Mouse (Mus musculus) kidney, postnatal 0 days (tissue): ENCODE measurements around the gene Bub3. TPM values are rescaled to one million over a fixed set of nuclear protein-coding genes. Genes with fewer than 3 reads are reported as not detected.
A peak's percentile ranks its signal among the peaks of the same experiment; 100 is the strongest.

Experiments
- ATAC-seq: fragments of 200-750 bp; cut with Nextera tagmentation; replicated peaks from 2 replicates; pipeline ENCODE4 v1.8.0; 2017; ENCODE audit warnings: low read depth, moderate number of reproducible peaks, moderate TSS enrichment, moderate library complexity; ENCODE audit not compliant: low FRiP score
- DNase-seq: peaks from one replicate; pipeline ENCODE4 v3.0.0-alpha.2; 2016; ENCODE audit warnings: low spot score
- H3K27ac ChIP-seq: fragments of 300-500 bp; sonication (generic); 2 replicates; pipeline ENCODE4 v1.5.1; 2014; ENCODE audit warnings: mild to moderate bottlenecking
- H3K27me3 ChIP-seq: fragments of 300-500 bp; sonication (generic); 2 replicates; pipeline ENCODE4 v1.6.1; 2014; ENCODE audit warnings: low read length, mixed read lengths; ENCODE audit not compliant: insufficient read depth
- H3K36me3 ChIP-seq: fragments of 300-500 bp; sonication (generic); 2 replicates; pipeline ENCODE4 v1.6.1; 2014; ENCODE audit warnings: low read length, mixed read lengths; ENCODE audit not compliant: insufficient read depth
- H3K4me1 ChIP-seq: fragments of 300-500 bp; sonication (generic); replicated peaks from 2 replicates; pipeline ENCODE4 v1.6.1; 2014; ENCODE audit warnings: antibody characterized with exemption, low read length, mixed read lengths; ENCODE audit not compliant: insufficient read depth
- H3K4me2 ChIP-seq: fragments of 300-500 bp; sonication (generic); 2 replicates; pipeline ENCODE4 v1.6.1; 2014; ENCODE audit warnings: mild to moderate bottlenecking, low read length, moderate library complexity, mixed read lengths
- H3K4me3 ChIP-seq: fragments of 300-500 bp; sonication (generic); replicated peaks from 2 replicates; pipeline ENCODE4 v1.5.1; 2014; ENCODE audit warnings: low read depth, low read length
- H3K9ac ChIP-seq: fragments of 300-500 bp; sonication (generic); 2 replicates; pipeline ENCODE4 v1.6.1; 2014; ENCODE audit warnings: low read depth, low read length
- H3K9me3 ChIP-seq: fragments of 300-500 bp; sonication (generic); replicated peaks from 2 replicates; pipeline ENCODE4 v1.6.1; 2016; ENCODE audit warnings: low read length, inconsistent platforms, mixed read lengths
- CTCF ChIP-seq: IDR thresholded peaks from 2 replicates; pipeline ENCODE4 v1.5.1; 2016; ENCODE audit warnings: antibody characterized with exemption, low read depth, mild to moderate bottlenecking, moderate library complexity
- WGBS: fragments of 180-500 bp; shearing (Covaris S2); extraction: QIAGEN DNeasy Blood & Tissue Kit; methylation state at CpG from one replicate; pipeline ENCODE4 v1.1.7; 2014; 5-methylcytosine and 5-hydroxymethylcytosine counted together
- polyA plus RNA-seq: library from polyadenylated mRNA; unstranded; fragments of >200 nt; fragmentation: Nextera tagmentation; extraction: Ambion mirVana; gene quantifications from 2 replicates; pipeline ENCODE4 v1.2.1, GENCODE M21; 2015

Bub3 gene
- polyA plus RNA-seq, 1 experiment from 2014 or later: 136 TPM

GRCm38 (mm10) chr7:131551471-131551870 is 8.6 kb upstream of the Bub3 start:
- H3K9ac ChIP-seq: no peak overlapping the region
- 2% methylated on average over 4 of the region's 4 CpGs for WGBS

GRCm38 (mm10) chr7:131551931-131552741 is 7.9 kb upstream of the Bub3 start:
- Histone ChIP-seq H3K9ac (no peak overlapping the region), H3K4me1 (peaks cover 15% of the 10 kb centered on the region; the same call in 1 of the 2 replicates), H3K27ac (no peak overlapping the region), H3K36me3 (no peaks in the 10 kb centered on the region), H3K9me3 (no peaks in the 10 kb centered on the region), H3K27me3 (peaks cover 96% of the 10 kb centered on the region), H3K4me2 (no peak overlapping the region), H3K4me3 (no peak overlapping the region)
- DNase-seq (no peak), ATAC-seq (no peak)
- 1% methylated on average over 42 of the region's 42 CpGs for WGBS
- TF ChIP-seq CTCF: no peak

More at GRCm38 (mm10) chr7:131551471-131551870, 8.6 kb upstream of the Bub3 start:
- ATAC-seq (no peak), DNase-seq (no peak)
- Histone ChIP-seq H3K9me3 (no peaks in the 10 kb centered on the region), H3K27me3 (peaks cover 96% of the 10 kb centered on the region), H3K4me1 (peaks cover 15% of the 10 kb centered on the region; the same call in 1 of the 2 replicates), H3K4me2 (no peak overlapping the region), H3K36me3 (no peaks in the 10 kb centered on the region), H3K27ac (no peak overlapping the region), H3K4me3 (no peak overlapping the region)
- TF ChIP-seq CTCF: no peak

- Histone ChIP-seq H3K4me2 (no peak overlapping the region), H3K9ac (no peak overlapping the region), H3K4me3 (no peak overlapping the region), H3K27me3 (peaks cover 97% of the 10 kb centered on the region), H3K36me3 (no peaks in the 10 kb centered on the region), H3K4me1 (peaks cover 15% of the 10 kb centered on the region; the same call in 1 of the 2 replicates), H3K9me3 (no peaks in the 10 kb centered on the region), H3K27ac (no peak overlapping the region)
- under 1% methylated on average over 5 of the region's 5 CpGs for WGBS
- DNase-seq (no peak), ATAC-seq (no peak)
- no peak for TF ChIP-seq CTCF
Measured at GRCm38 (mm10) chr7:131552781-131553180, 7.2 kb upstream of the Bub3 start.

- Histone ChIP-seq H3K9ac (no peak overlapping the region), H3K27ac (no peak overlapping the region), H3K9me3 (no peaks in the 10 kb centered on the region), H3K4me3 (peak overlapping the region; percentile 26), H3K4me2 (peak overlapping the region; percentile 44), H3K36me3 (no peaks in the 10 kb centered on the region), H3K4me1 (peaks cover 15% of the 10 kb centered on the region; the same call in 1 of the 2 replicates), H3K27me3 (peaks cover 95% of the 10 kb centered on the region)
- ATAC-seq: no peak
- WGBS: under 1% methylated on average over 39 of the region's 39 CpGs
- no peak for TF ChIP-seq CTCF
- no peak for DNase-seq
Measured at GRCm38 (mm10) chr7:131553771-131554175, 6.2 kb upstream of the Bub3 start.

GRCm38 (mm10) chr7:131554341-131555180 is 5.5 kb upstream of the Bub3 start:
- DNase-seq (no peak), ATAC-seq (no peak; the same call in 1 of the 2 replicates)
- no peak for TF ChIP-seq CTCF
- Histone ChIP-seq H3K9me3 (no peaks in the 10 kb centered on the region), H3K4me1 (peaks cover 15% of the 10 kb centered on the region; the same call in 1 of the 2 replicates), H3K27ac (no peak overlapping the region), H3K4me3 (peak overlapping the region; percentile 26), H3K36me3 (no peaks in the 10 kb centered on the region), H3K27me3 (peaks cover 91% of the 10 kb centered on the region), H3K9ac (no peak overlapping the region), H3K4me2 (peak overlapping the region; percentile 44)
- 1% methylated on average over 45 of the region's 45 CpGs for WGBS

GRCm38 (mm10) chr7:131555301-131556081 is 4.5 kb upstream of the Bub3 start:
- Histone ChIP-seq H3K36me3 (no peaks in the 10 kb centered on the region), H3K27ac (no peak overlapping the region), H3K4me2 (peak overlapping the region; percentile 36), H3K9ac (no peak overlapping the region), H3K4me3 (peak overlapping the region; percentile 16; the same call in 1 of the 2 replicates), H3K27me3 (peaks cover 82% of the 10 kb centered on the region), H3K9me3 (no peaks in the 10 kb centered on the region), H3K4me1 (peaks cover 15% of the 10 kb centered on the region; the same call in 1 of the 2 replicates)
- peak; percentile 32 for TF ChIP-seq CTCF
- under 1% methylated on average over 68 of the region's 68 CpGs for WGBS
- ATAC-seq (no peak), DNase-seq (no peak)
